Mouse (Mus musculus): ENCODE measurements around the gene Atp11b. TPM values are rescaled to one million over a fixed set of nuclear protein-coding genes. Genes with fewer than 3 reads are reported as not detected.
A peak's percentile ranks its signal among the peaks of the same experiment; 100 is the strongest.

Atp11b gene
- total and polyA plus RNA-seq, 3 experiments = 28.3 to 207 (median 121) TPM

- no peak for ATAC-seq (ENCODE audit: extremely low read depth, insufficient number of reproducible peaks, low FRiP score, poor library complexity, severe bottlenecking)
- peaks cover 3% of the 10 kb centered on the region for H3K36me3 ChIP-seq (replicated peaks)
Measured at GRCm38 (mm10) chr3:35734509-35734908, 19.4 kb upstream of the Atp11b start.

GRCm38 (mm10) chr3:35738071-35738470 lies 15.8 kb upstream of the Atp11b start:
- DNase-seq (ENCODE audit: low spot score) (no peak), ATAC-seq (ENCODE audit: extremely low read depth, insufficient number of reproducible peaks, low FRiP score, poor library complexity, severe bottlenecking) (no peak)
- H3K27me3 ChIP-seq (ENCODE audit: insufficient read depth, low read length) = no peaks in the 10 kb centered on the region
- peaks cover 13% of the 10 kb centered on the region for H3K4me1 ChIP-seq (ENCODE audit: insufficient read depth, low read depth, low read length)
- H3K36me3 ChIP-seq (replicated peaks) = no peaks in the 10 kb centered on the region
- no peak for TF ChIP-seq GATA2 (IDR thresholded peaks at IDR 0.05; ENCODE audit: borderline replicate concordance, low read depth, low read length)
- no peak for TF ChIP-seq TAL1 (conservative IDR thresholded peaks at IDR 0.05; ENCODE audit: low read depth, low read length)
- TF ChIP-seq CTCF (IDR thresholded peaks at IDR 0.05; ENCODE audit: low read depth, low read length) = no peak
- TF ChIP-seq POLR2AphosphoS5 (IDR thresholded peaks at IDR 0.05; ENCODE audit: insufficient replicate concordance, low read depth, low read length) = no peak
- TF ChIP-seq GATA1 (IDR thresholded peaks at IDR 0.05; ENCODE audit: borderline replicate concordance, low read length) = no peak
- no peak overlapping the region for H3K4me3 ChIP-seq (ENCODE audit: low read depth, low read length)
- H3K9me3 ChIP-seq (replicated peaks) = peaks cover 10% of the 10 kb centered on the region

More at GRCm38 (mm10) chr3:35734509-35734908, 19.4 kb upstream of the Atp11b start:
- H3K9me3 ChIP-seq (replicated peaks) = peaks cover 20% of the 10 kb centered on the region
- H3K27me3 ChIP-seq (ENCODE audit: insufficient read depth, low read length) = no peaks in the 10 kb centered on the region
- H3K4me1 ChIP-seq (ENCODE audit: insufficient read depth, low read depth, low read length) = peaks cover 20% of the 10 kb centered on the region
- DNase-seq (ENCODE audit: low spot score) = no peak
- TF ChIP-seq CTCF (IDR thresholded peaks at IDR 0.05; ENCODE audit: low read depth, low read length) (no peak), POLR2AphosphoS5 (IDR thresholded peaks at IDR 0.05; ENCODE audit: insufficient replicate concordance, low read depth, low read length) (no peak), GATA1 (IDR thresholded peaks at IDR 0.05; ENCODE audit: borderline replicate concordance, low read length) (no peak), GATA2 (IDR thresholded peaks at IDR 0.05; ENCODE audit: borderline replicate concordance, low read depth, low read length) (no peak), TAL1 (conservative IDR thresholded peaks at IDR 0.05; ENCODE audit: low read depth, low read length) (no peak)
- H3K4me3 ChIP-seq (ENCODE audit: low read depth, low read length) = no peak overlapping the region

GRCm38 (mm10) chr3:35745010-35745409 lies 8.9 kb upstream of the Atp11b start:
- Histone ChIP-seq H3K4me3 (ENCODE audit: low read depth, low read length) (no peak overlapping the region), H3K9me3 (replicated peaks) (no peaks in the 10 kb centered on the region), H3K36me3 (replicated peaks) (no peaks in the 10 kb centered on the region), H3K27me3 (ENCODE audit: insufficient read depth, low read length) (no peaks in the 10 kb centered on the region), H3K4me1 (ENCODE audit: insufficient read depth, low read depth, low read length) (peaks cover 17% of the 10 kb centered on the region; the same call in 1 of the 2 replicates)
- ATAC-seq (ENCODE audit: extremely low read depth, insufficient number of reproducible peaks, low FRiP score, poor library complexity, severe bottlenecking) (no peak), DNase-seq (ENCODE audit: low spot score) (no peak)
- no peak for TF ChIP-seq GATA1 (IDR thresholded peaks at IDR 0.05; ENCODE audit: borderline replicate concordance, low read length)
- no peak for TF ChIP-seq TAL1 (conservative IDR thresholded peaks at IDR 0.05; ENCODE audit: low read depth, low read length)
- TF ChIP-seq POLR2AphosphoS5 (IDR thresholded peaks at IDR 0.05; ENCODE audit: insufficient replicate concordance, low read depth, low read length) = no peak
- no peak for TF ChIP-seq GATA2 (IDR thresholded peaks at IDR 0.05; ENCODE audit: borderline replicate concordance, low read depth, low read length)
- TF ChIP-seq CTCF (IDR thresholded peaks at IDR 0.05; ENCODE audit: low read depth, low read length) = no peak

GRCm38 (mm10) chr3:35746840-35747456 lies 7.0 kb upstream of the Atp11b start:
- Histone ChIP-seq H3K4me1 (ENCODE audit: insufficient read depth, low read depth, low read length) (peaks cover 20% of the 10 kb centered on the region; the same call in 1 of the 2 replicates), H3K36me3 (replicated peaks) (no peaks in the 10 kb centered on the region), H3K4me3 (ENCODE audit: low read depth, low read length) (no peak overlapping the region), H3K9me3 (replicated peaks) (no peaks in the 10 kb centered on the region), H3K27me3 (ENCODE audit: insufficient read depth, low read length) (no peaks in the 10 kb centered on the region)
- DNase-seq (ENCODE audit: low spot score) = no peak
- TF ChIP-seq CTCF (IDR thresholded peaks at IDR 0.05; ENCODE audit: low read depth, low read length) (no peak), GATA2 (IDR thresholded peaks at IDR 0.05; ENCODE audit: borderline replicate concordance, low read depth, low read length) (no peak), GATA1 (IDR thresholded peaks at IDR 0.05; ENCODE audit: borderline replicate concordance, low read length) (no peak), TAL1 (conservative IDR thresholded peaks at IDR 0.05; ENCODE audit: low read depth, low read length) (no peak), POLR2AphosphoS5 (IDR thresholded peaks at IDR 0.05; ENCODE audit: insufficient replicate concordance, low read depth, low read length) (no peak)
- no peak for ATAC-seq (ENCODE audit: extremely low read depth, insufficient number of reproducible peaks, low FRiP score, poor library complexity, severe bottlenecking)

- no peaks in the 10 kb centered on the region for H3K36me3 ChIP-seq (replicated peaks)
- H3K27me3 ChIP-seq (ENCODE audit: insufficient read depth, low read length) = no peaks in the 10 kb centered on the region
- TF ChIP-seq GATA2 (IDR thresholded peaks at IDR 0.05; ENCODE audit: borderline replicate concordance, low read depth, low read length) = no peak
- no peak for TF ChIP-seq TAL1 (conservative IDR thresholded peaks at IDR 0.05; ENCODE audit: low read depth, low read length)
- TF ChIP-seq GATA1 (IDR thresholded peaks at IDR 0.05; ENCODE audit: borderline replicate concordance, low read length) = no peak
- TF ChIP-seq POLR2AphosphoS5 (IDR thresholded peaks at IDR 0.05; ENCODE audit: insufficient replicate concordance, low read depth, low read length) = no peak
- TF ChIP-seq CTCF (IDR thresholded peaks at IDR 0.05; ENCODE audit: low read depth, low read length) = no peak; the same call in 1 of the 2 replicates
- DNase-seq (ENCODE audit: low spot score) (peak; percentile 23), ATAC-seq (ENCODE audit: extremely low read depth, insufficient number of reproducible peaks, low FRiP score, poor library complexity, severe bottlenecking) (no peak)
- H3K4me3 ChIP-seq (ENCODE audit: low read depth, low read length) = no peak overlapping the region
- H3K9me3 ChIP-seq (replicated peaks) = no peaks in the 10 kb centered on the region
- H3K4me1 ChIP-seq (ENCODE audit: insufficient read depth, low read depth, low read length) = peaks cover 22% of the 10 kb centered on the region
Measured at GRCm38 (mm10) chr3:35750286-35750685, 3.6 kb upstream of the Atp11b start.

GRCm38 (mm10) chr3:35751724-35752123 lies 2.2 kb upstream of the Atp11b start:
- no peak for ATAC-seq (ENCODE audit: extremely low read depth, insufficient number of reproducible peaks, low FRiP score, poor library complexity, severe bottlenecking)
- Histone ChIP-seq H3K27me3 (ENCODE audit: insufficient read depth, low read length) (no peaks in the 10 kb centered on the region), H3K4me3 (ENCODE audit: low read depth, low read length) (no peak overlapping the region), H3K9me3 (replicated peaks) (no peaks in the 10 kb centered on the region), H3K36me3 (replicated peaks) (no peaks in the 10 kb centered on the region), H3K4me1 (ENCODE audit: insufficient read depth, low read depth, low read length) (peaks cover 22% of the 10 kb centered on the region)
- no peak for DNase-seq (ENCODE audit: low spot score)
- TF ChIP-seq GATA1 (IDR thresholded peaks at IDR 0.05; ENCODE audit: borderline replicate concordance, low read length) = no peak
- TF ChIP-seq GATA2 (IDR thresholded peaks at IDR 0.05; ENCODE audit: borderline replicate concordance, low read depth, low read length) = no peak
- no peak for TF ChIP-seq TAL1 (conservative IDR thresholded peaks at IDR 0.05; ENCODE audit: low read depth, low read length)
- TF ChIP-seq POLR2AphosphoS5 (IDR thresholded peaks at IDR 0.05; ENCODE audit: insufficient replicate concordance, low read depth, low read length) = no peak
- no peak for TF ChIP-seq CTCF (IDR thresholded peaks at IDR 0.05; ENCODE audit: low read depth, low read length)

Measured in G1E (cell line).